Mouse (Mus musculus): Measurements from ENCODE around the gene Nrxn2. TPM values are rescaled to one million over a fixed set of nuclear protein-coding genes. Genes with fewer than 3 reads are reported as not detected.

Gene Nrxn2
- polyA plus RNA-seq, 1 experiment, result 1.7 TPM

GRCm38 (mm10) chr19:6416894-6417761 is 1.4 kb upstream of the Nrxn2 start:
- DNase-seq (ENCODE audit: low read depth), result no peak

GRCm38 (mm10) chr19:6418984-6419692 is 607 bp downstream of the Nrxn2 start:
- DNase-seq (ENCODE audit: low read depth), result no peak

GRCm38 (mm10) chr19:6419805-6420310 is 1.3 kb downstream of the Nrxn2 start:
- no peak for DNase-seq (ENCODE audit: low read depth)

- no peak for DNase-seq (ENCODE audit: low read depth)
These were observed 2.1 kb downstream of the Nrxn2 start for GRCm38 (mm10) chr19:6420481-6421210.

- no peak for DNase-seq (ENCODE audit: low read depth)
These were observed 2.7 kb downstream of the Nrxn2 start for GRCm38 (mm10) chr19:6421211-6421590.

GRCm38 (mm10) chr19:6422014-6422413 is 3.5 kb downstream of the Nrxn2 start:
- no peak for DNase-seq (ENCODE audit: low read depth)

DNA sequence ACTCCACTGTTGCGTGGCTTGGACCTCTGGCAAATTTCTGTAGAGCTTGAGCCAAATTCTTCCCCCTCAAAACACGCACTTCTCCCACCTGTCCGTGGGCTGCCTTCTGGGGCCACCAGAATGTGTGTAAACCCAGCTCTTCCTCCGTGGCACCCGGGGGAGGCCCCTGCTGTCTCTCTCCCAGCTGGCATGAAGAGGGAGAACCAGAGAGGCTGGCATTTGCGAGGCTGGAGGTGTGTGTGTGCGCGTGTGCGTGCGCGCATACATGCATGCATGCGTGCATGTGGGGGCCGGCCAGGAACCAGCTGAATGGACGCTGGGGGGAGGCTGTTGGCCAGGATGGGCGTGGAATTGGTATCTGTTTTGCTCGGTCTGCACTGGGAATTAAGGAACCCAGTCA is 4.7 kb downstream of the Nrxn2 start:
- DNase-seq (ENCODE audit: low read depth), result no peak

DNA sequence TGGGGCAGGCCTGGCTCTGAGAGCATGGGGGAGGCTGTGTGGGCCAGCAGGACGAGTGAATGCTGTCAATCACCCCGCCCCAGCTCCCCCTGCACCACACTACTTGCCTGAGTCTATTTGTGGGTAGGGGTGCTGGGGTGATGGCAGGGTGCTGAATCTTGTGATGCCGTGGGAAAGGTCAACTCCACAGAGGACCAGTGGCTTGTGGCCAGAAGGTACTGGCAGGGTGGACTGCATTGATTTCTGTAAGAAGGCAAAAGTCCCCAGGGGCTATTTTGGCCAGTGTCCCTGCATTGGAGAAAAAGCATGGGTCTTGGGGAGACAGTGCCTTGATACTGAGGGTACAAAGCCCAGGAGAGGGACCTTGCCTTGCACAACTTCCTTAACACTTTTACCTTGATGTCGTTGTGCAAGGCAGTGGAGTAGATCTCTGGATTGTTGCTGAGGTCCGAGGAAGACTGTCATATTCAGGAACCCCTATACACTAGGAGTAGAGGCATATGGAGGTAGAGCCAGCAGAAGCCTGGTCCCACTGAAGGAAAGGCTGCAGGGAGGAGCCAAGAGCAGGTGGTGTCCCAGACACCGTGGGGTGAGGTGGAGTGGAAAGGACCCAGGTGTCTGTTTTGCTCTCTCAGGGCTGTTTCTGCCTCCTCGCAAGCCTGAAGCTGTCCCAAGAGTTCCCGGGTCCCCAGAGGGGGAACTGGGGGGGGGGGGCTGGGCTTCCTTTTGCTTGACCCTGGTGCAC is 5.8 kb downstream of the Nrxn2 start:
- no peak for DNase-seq (ENCODE audit: low read depth)

DNA sequence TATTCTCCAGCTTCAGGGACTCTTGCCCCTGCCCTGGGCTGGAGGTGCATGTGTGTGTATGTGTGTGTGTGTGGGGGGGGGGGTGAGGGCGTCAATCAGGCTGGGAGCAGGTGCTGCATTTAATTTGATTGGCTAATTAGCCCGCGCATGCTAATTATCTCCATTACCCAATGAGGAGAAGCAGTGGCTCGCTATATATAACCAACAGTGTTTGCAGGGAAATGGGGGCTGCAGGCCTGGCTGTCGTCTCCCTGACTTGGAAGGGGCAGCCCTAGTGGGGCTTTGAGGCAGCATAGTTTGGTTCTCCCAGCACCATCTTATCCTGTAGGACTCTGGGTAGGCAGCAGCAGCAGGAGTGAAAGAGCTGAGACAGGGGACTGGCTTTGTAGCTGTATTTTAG is 7.1 kb downstream of the Nrxn2 start:
- no peak for DNase-seq (ENCODE audit: low read depth)

GRCm38 (mm10) chr19:6426703-6427500 is 8.4 kb downstream of the Nrxn2 start:
- no peak for DNase-seq (ENCODE audit: low read depth)

DNA sequence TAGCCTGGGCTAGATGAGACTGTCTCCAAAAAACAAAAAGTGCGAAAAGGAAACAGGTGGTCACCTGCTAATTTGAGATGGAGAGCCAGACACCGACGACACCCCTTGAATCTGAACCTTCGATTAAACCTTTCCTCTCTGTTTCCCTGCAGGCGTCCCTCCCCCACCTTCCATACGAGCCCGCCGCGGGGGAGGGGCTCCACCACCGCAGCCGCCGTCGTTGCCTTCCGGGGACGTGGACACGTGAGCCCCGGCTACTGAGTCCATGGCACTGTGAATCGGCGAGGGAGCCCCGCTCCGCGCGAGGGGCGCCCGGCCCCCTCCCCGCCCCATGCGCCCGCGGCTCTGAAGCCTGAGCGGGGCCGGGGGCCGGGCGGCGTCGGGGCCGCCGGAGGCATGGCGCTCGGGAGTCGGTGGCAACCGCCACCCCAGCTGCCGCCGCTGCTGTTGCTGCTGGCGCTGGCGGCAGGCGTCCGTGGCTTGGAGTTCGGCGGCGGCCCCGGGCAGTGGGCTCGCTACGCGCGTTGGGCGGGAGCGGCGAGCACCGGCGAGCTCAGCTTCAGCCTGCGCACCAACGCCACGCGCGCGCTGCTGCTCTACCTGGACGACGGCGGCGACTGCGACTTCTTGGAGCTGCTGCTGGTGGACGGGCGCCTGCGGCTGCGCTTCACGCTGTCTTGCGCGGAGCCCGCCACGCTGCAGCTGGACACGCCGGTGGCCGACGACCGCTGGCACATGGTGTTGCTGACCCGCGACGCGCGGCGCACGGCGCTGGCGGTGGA is 9.3 kb downstream of the Nrxn2 start:
- no peak for DNase-seq (ENCODE audit: low read depth)

DNA sequence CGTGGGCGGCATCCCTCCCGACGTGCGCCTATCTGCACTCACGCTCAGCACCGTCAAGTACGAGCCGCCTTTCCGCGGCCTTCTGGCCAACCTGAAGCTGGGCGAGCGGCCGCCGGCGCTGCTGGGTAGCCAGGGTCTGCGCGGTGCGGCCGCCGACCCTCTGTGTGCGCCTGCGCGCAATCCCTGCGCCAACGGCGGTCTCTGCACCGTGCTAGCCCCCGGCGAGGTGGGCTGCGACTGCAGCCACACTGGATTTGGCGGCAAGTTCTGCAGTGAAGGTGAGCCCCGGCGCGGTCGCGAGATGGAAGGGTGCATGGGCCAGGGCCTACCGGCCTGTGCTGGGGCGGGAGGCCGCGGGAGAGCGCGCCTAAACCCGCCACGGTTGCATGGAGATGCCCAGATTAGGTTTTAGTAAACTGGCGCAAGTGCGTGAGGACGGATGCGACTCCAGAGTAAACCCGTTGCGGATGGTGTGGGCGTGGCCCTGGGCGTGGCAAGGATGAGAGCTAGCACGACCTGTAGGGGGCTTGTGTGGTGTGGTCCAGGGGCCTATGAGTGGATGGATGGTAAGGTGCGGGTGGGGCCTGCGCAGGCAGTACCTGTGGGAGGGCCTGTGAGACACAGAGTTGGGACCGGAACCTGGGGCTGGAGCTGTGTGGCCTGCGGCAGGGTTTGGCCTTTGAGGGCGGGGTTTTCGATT is 10.1 kb downstream of the Nrxn2 start:
- no peak for DNase-seq (ENCODE audit: low read depth)

DNA sequence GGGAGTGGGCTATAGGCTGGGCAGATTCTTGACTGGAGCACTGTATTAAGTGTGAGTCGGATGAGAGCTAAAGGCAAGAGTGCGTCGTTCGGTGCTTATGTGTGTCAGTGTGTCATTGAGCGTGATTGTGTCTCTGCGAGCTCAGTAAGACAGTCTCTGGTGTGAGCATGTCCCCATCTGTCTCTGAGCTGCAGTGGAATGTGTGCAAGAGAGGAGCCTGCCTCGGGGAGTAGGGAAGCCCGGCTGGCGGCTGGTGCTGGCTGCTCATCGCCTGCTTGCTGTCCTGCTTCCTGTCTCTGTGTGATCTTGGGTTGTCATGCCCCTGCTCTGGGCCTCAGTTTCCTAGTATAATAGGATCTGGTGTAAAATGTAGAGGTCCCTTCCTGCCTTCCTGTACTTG is 24.5 kb downstream of the Nrxn2 start:
- DNase-seq (ENCODE audit: low read depth), result no peak

DNA sequence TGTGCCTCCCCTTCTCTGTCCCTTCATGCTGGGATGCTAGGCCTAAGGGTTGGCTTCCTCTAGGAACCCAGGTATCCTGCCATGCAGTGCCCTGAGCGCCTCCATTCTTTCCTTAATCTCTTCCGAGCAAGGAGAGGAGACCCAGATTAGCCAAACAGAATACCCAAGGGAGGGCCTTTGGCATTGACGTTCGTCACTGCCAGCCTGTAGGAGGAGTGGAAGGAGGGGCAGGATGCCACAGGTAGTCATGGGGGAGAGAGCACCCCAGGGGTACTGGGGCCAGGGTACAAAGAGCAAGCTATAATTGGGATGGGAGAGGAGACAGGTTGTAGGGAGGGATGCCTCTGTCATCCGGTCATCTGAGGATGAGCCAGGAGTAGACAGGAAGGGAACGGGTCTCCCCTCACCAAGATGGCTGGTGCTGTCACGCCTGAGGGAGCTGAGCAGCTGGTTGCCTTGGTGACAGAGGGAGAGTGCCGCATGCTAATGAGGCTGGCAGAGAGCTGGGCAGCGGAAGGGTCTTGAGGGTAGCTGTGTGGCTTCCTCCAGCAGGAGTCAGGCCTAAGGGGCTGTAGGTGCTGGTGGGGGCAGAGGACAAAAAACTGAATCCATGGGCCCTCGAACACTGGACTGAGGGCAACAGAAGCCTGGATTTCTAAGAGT is 27.4 kb downstream of the Nrxn2 start:
- DNase-seq (ENCODE audit: low read depth), result no peak

- DNase-seq (ENCODE audit: low read depth), result no peak
These were observed 28.4 kb downstream of the Nrxn2 start for GRCm38 (mm10) chr19:6446736-6447437.

DNA sequence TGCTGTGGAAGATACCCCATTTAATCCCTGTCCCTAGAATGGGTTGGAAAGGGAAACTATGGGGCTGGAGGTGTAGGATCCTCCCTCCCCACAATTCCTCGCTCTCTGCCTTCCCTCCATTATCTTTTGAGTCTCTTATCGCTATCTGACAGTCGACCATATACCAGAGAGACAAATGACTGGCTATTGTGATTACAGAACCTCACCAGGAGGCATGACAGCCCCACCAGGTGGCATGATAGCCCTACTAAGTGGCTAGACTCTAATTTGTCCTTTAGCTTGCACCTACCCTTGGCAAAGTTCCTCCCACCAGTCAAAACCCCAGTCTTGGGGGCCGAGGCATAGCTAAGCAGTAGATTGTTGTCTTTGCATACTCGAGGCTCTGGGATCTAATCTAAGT is 30.2 kb downstream of the Nrxn2 start:
- DNase-seq (ENCODE audit: low read depth), result no peak

DNA sequence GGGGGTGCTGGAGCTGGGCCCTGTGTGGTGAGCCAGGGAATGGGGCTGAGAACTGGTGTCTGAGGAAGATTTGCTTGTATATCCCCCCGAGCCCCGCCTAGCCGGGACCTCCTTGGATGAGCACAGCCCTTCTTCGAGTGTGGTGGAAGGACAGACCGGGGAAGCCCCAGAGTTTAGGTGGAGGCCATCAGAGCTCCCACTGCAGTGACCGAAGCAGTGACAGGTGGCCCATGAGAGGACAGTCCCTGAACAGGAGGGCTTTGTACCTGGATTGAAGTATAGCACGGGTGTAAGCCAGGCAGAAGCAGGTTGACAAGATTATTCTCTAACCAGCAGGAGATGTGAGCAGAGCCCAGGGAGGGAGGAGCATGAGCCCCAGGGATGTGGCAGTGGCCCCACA is 31.3 kb downstream of the Nrxn2 start:
- DNase-seq (ENCODE audit: low read depth), result no peak

- DNase-seq (ENCODE audit: low read depth), result no peak
These were observed 33.5 kb downstream of the Nrxn2 start for GRCm38 (mm10) chr19:6452030-6452494.

All from gonadal fat pad, adult 2 months (tissue).